Mouse (Mus musculus) adrenal gland, adult 18-20 months (tissue): Measurements from ENCODE around the gene Abca2. TPM values are rescaled to one million over a fixed set of nuclear protein-coding genes. Genes with fewer than 3 reads are reported as not detected.
"Not testable (repeated sequence)": the region's sequence is repeated elsewhere in the genome, so short reads cannot be mapped to it uniquely, and the experiment has no call there.

Source experiments
- DNase-seq, 2 experiments: peaks; one replicate each; pipeline ENCODE4 v3.0.0; 2021 to 2022; ENCODE audit warnings: low spot score in 2 of 2
- long read RNA-seq, 2 experiments: library from polyadenylated mRNA; stranded (forward); transcript quantifications; one replicate each; pipeline ENCODE4 v2.0.0; 2021
- total RNA-seq, 2 experiments: library from RNA; stranded (reverse); gene quantifications; 1 replicate in 1 of 2; 2 replicates in 1 of 2; pipeline ENCODE4 v1.2.3; 2021

Gene Abca2
- total RNA-seq, result 10 to 100 TPM; 36.9 to 48.5 TPM
- long read RNA-seq, experiment 1, partial matches to known transcripts, result 10 of 11 reads
- long read RNA-seq, experiment 1, other reads (novel, unspliced or antisense), result 1 of 11 reads
- long read RNA-seq, experiment 2, partial matches to known transcripts, result 11 of 11 reads
- long read RNA-seq, experiment 2, other reads (novel, unspliced or antisense), result 0 of 11 reads

DNA sequence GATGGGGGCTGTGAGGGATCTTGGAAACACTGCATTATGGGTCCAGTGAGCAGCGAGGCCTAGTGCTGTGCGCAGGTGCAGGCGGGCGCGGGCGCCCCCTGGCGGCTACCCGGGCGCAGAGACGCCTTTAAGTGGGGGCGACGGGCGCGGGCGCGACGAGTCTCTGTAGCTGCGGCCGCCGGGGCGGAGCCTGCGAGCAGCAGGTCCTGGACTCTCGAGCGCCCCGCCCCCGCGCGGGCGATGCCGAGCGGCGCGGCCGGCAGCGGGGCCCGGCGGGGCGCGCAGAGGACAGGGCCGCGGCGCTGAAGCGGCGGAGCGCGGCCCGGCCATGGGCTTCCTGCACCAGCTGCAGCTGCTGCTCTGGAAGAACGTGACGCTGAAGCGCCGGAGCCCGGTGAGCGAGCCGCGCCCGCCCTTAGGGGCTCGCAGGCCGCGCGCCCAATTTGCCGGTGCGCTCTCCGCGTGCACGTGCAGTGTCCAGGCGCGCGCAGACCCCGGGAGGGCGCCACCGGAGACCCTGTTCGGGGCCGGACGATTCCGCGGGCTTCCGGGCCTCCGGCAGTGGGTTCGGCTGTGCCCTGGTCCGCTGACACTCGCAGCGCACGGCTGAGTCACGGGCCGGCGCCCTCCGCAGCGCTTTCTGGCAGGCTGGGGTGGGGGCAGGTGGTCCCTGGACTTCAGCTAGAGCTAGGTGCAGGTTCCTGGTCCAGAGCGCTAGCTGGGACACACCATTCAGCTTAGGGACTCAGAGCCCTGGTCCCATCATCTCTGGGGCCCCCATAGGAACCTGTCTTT, at the start of gene Abca2:
Gene Abca2 (plus strand): TSS at position 262 of the 795 bp plus-strand sequence.
- peak; percentile 96 to 98 for DNase-seq

DNA sequence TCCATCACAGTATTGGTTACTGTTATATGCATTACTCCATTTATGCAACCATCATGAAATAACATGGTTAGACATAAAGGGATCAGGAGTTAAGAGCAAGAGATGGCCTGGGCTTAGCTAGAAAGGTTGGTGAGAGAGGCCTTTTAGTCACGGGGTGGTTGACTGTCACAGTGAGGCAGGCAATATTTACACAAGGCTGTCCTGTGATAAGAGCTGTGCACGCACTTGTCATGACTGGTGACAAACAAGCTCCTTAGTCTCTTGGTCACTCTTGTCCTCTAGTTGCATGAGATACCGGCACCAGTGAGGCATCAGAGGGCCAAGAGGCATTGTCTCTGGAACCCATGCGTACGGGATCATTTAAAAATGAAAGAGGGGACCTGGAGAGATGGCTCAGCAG, 44.0 kb upstream of the Abca2 start:
- no peak for DNase-seq

DNA sequence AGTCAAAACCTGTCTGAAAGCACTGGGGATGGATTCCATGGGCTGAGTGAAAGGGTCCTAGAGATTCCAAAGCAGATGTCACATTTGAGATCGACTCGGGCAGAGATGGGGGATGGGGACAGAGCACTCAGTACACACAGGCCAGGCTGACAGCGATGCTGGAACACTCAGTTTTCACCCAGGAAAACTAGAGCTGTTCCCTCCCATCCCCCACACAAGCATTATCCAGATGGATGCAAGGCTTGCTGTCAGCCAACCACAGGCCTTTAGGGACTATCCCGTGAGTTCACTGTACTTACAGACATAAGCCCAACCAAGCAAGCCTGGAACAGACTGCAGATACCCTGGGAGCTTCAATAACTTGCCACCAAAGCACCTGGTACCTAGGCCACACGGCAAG, 37.2 kb upstream of the Abca2 start:
- DNase-seq, result no peak

DNA sequence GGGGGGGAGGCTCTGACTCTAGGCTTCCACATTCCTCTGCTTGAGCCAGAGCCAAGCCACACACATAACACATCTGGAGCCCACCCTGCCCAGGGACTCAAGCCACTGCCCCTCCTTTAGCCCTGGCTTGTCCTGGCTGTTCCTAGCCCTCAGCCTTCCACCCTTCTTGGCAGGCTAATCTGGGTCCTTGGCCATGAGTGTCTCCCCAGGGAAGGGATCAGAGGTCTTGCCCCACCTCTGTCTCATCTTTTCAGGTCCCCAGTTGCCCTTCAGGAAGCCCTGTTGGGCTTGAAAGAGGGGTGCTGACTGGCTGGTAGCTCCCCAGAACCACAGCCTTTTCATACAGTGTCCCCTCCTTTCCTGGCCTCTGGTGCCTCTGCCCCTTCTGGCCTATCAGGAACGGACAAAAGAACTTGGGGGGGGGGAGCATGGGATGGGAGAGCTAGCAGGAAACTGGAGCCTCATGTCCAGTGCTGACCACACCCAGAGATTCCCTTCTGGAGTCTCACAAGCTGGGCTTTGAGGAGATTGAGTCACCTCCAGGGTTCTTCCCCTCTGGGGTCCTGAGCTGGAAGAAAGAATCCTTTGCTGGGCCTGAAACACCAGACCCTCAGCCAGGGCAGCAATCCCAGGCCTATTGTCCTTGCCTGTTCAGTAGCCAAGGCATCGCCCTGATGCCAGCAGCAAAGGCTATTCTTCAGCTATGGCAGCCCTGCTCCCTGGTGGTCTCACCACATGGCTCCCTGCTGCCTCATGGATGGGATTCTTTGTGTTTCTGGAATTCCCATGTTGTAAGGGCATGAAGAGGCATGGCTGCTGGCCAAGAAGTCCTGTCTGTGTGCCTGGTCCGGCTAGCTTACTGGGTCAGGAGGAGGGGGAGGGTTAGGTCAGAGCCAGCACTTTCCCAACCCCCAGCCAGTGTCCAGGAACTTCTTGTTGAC, 34.0 kb upstream of the Abca2 start:
- DNase-seq, result no peak

DNA sequence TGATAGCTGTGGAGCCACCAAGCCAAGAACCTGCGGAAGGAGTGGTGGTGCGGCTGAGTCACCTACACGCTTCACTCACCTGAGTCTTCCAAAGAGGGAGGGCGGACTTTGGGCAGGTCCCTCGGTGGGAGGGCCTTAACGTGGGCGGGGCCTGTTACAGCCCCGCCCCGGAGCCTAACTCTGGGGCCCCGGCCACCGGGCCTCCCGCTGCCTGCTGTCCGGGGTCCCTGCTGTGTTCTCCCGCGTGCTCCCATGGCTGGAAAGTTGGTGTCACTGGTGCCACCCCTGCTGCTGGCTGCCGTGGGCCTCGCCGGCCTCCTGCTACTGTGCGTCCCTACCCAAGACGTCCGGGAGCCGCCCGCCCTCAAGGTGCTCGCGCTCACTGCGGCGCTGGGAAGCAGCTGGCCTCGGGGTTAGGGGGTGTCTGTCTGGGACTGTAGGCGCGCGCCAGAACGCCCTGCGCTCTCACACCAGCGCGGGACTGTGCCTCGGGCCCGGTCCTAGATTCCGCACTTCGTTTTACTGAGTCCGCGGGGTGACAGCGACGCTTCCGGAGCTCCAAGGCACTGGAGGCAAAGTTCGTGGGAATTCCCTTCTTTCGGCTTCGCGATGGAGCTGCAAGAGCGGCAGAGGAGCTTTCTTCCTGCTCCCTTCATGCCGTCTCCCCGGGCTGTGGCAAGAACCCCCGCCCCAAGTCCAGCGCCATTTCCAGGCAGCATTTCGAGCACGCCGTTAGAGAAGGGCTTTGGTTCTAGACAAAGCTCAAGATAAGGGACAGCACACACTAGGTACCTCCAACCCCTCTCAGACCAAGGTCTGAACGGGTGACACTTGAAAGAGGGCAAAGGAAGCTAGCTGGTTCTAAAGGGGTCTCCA, 32.5 kb upstream of the Abca2 start, which contains the start of gene Entpd2:
Gene Entpd2 (plus strand): TSS at position 154 of the 876 bp plus-strand sequence.
- DNase-seq, result peak in 1 of 2 experiments; percentile 35

- DNase-seq, result no peak
Observed at GRCm38 (mm10) chr2:25396597-25396983, 31.9 kb upstream of the Abca2 start.

- no peak for DNase-seq
Observed at GRCm38 (mm10) chr2:25397010-25397409, 31.5 kb upstream of the Abca2 start.

DNA sequence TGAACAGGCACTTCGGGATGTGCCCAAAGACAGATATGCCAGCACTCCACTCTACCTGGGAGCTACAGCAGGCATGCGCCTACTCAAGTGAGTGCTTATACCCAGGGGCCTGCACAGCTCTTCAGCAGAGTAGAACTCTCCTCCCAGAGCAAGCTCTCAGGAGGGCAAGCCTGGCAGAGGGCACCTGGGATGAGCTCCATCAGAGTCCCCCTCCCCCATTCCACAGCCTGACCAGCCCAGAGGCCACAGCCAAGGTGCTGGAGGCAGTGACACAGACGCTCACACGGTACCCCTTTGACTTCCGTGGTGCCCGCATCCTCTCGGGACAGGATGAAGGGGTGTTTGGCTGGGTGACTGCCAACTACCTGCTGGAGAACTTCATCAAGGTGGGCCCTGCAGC, 30.4 kb upstream of the Abca2 start:
- DNase-seq, result no peak

GRCm38 (mm10) chr2:25399051-25399450, 29.5 kb upstream of the Abca2 start, which contains the start of gene Npdc1:
Gene Npdc1 (plus strand): TSS chr2:25399351.
- DNase-seq, result no peak

DNA sequence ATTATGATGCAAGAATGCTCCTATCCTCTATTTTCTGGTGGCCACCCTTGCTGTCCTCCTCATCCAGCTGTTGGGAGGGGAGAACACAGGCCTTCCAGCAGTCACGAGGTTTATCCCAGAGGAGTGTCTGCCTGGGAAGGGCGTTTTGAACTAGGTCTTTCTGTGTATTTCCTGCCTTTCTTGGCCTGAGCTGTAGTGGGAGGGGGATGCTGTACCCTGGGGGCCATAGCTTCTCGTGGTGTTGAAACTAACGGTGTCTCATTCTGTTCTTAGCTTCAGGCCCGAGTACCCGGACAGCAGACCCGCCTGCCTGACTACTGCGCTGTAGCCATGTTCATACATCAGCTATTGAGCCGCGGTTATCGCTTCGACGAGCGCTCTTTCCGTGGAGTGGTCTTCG, 28.2 kb upstream of the Abca2 start:
- DNase-seq, result no peak

- peak; percentile 63 to 69 for DNase-seq
Observed at GRCm38 (mm10) chr2:25400764-25401163, 27.7 kb upstream of the Abca2 start.

DNA sequence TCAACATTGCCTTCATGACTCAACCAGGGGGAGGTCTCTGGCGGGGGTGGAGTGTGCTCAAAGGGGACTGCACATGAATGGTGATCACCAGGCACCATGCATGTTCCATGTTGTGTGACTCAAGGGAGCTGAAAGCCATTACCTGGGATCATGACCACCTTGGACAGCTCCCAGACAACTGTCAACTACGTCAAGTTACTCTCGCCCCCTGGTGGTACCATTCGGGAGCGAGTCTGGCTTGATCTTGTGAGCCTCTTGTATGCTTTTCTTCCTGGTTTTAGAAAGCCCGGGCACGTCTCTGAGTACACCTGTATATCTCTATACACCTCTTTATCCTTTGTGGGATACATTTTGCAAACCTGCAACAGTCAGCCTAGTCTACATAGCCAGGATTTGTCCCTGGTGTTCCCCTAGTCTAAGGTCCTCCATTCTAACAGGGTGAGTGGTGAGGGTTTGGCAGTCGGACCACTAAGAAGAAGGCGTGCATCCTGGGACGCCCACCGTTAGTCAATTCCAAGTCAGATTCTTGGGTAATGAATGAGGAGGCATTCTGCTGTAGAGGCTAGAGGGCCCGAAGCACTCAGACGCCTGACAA, 26.0 kb upstream of the Abca2 start:
- peak; percentile 46 to 63 for DNase-seq

GRCm38 (mm10) chr2:25402972-25403601, 25.4 kb upstream of the Abca2 start:
- peak; percentile 68 to 73 for DNase-seq

DNA sequence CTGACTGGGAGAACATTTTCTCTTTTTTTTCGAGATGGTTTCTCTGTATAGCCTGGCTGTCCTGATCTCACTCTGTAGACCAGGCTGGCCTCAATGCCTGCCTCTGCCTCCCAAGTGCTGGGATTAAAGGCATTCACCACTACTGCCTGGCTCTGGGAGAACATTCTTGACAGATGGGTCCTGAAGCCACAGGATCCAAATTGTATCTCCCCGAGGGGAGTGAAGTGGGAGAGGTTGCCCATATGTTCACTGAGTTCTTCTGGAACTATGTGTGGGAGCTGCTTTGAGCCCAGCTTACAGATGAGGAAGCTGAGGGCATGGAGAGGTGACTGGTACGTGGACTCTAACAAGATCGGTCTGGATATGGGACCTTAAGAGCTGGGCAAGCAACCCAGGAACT, 24.5 kb upstream of the Abca2 start:
- no peak for DNase-seq

- DNase-seq, result no peak
Observed at GRCm38 (mm10) chr2:25408908-25409307, 19.6 kb upstream of the Abca2 start.

GRCm38 (mm10) chr2:25413436-25413835, 15.1 kb upstream of the Abca2 start:
- DNase-seq, result not testable (repeated sequence)

- DNase-seq, result no peak
Observed at GRCm38 (mm10) chr2:25417426-25417825, 11.1 kb upstream of the Abca2 start.

GRCm38 (mm10) chr2:25421896-25422295, 6.6 kb upstream of the Abca2 start:
- peak; percentile 32 to 42 for DNase-seq

DNA sequence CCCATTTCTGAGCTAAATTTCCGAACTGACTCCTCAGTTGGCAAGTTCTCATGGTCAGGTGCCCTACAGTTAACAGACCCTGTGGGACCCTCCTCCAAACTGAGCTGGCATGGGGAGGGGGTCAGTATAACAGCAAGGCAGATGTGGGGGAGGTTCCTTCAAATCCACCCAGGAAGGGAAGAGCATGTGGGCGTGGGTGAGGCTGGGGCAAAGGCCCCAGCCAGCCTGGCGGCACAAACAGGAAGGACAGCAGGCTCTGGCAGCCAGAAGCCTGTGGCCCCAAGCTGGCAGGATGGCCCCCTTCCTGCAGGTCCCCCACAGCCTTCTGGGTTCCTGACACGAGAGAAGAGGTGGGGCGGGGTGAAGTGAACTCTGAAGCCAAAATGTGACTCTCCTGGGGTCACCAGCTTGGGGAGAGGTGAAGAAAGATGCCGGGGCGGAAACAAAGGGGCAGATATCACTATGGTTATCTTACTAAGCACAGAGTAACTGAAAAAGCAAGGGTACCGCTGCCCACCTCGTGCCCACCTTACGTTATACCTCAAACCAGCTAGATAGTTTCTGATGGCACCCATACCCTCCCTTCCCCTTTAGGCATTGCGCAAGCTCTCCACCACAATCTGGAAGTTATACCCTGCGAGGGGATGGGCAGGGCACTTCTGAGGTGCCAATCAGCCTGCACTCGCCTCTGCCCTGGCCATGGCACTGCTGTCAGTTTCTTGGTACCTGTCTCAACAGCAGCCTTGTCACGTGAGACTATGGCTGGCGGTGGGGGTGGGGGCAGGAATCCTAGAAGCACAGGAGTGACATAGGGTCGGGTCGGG, 5.7 kb upstream of the Abca2 start, which contains the start of gene Fut7:
Gene Fut7 (plus strand): TSS at position 681 of the 824 bp plus-strand sequence.
- DNase-seq, result no peak
